Mouse (Mus musculus) liver, embryonic 14.5 days (tissue): ENCODE data around the gene Cfap43.

Experiments used
- CTCF ChIP-seq: IDR thresholded peaks from 2 replicates; pipeline ENCODE4 v1.5.1; 2016; ENCODE audit warnings: antibody characterized with exemption, low read depth, control low read depth
- EP300 ChIP-seq: IDR thresholded peaks from 2 replicates; pipeline ENCODE4 v1.6.1; 2016; ENCODE audit warnings: antibody characterized with exemption, low read depth

GRCm38 (mm10) chr19:47946821-47947465, 27.9 kb upstream of the Cfap43 start:
- TF ChIP-seq CTCF (no peak), EP300 (no peak)
